Mouse (Mus musculus) adrenal gland, adult 10 weeks (tissue): Measurements from ENCODE around the gene 2210016L21Rik. TPM values are rescaled to one million over a fixed set of nuclear protein-coding genes. Genes with fewer than 3 reads are reported as not detected.

Source experiments
- polyA plus RNA-seq: library from polyadenylated mRNA; stranded (reverse); fragments of 350-450 nt; fragmentation: Illumina TruSeq; extraction: RNeasy Lipid Tissue Mini Kit (QIAGEN cat#74804); gene quantifications from one replicate; pipeline ENCODE4 v1.2.3, GENCODE M21; 2014; ENCODE audit warnings: low read depth, low replicate concordance

The 2210016L21Rik gene
- 1.5 TPM for polyA plus RNA-seq

DNA sequence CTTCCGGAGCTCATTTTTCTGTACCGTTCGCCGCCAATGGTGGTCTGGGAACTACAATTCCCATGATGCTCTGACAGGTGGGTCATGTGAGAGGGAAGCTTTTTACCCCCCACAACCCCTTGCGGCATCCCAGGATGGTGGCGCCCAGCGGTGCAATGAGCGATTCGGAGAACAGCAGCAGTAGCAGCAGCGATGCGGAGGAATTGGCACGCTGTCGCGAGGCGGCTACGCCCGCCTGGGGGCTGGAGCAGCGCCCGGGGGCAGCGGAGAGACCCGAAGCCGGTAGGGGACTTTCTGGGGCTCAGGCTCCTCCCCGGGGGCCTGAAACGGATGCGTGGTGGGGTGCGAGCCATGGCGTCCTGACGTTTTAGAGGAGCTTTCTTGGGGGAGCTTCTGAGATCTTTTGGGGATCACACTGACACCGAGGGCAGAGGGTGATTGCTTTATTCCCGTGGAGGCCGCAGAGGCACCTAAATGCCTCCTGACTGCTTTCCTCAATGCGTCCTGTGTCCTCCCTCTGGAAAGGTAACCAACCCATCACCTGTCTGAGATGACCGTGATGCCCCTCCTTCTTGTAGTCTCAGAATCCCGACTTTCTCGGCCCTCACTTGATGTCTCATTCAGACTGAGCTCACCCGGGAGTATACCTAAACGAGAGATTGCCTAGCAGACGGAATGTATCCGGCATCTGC lies at the start of gene 2210016L21Rik:
Gene 2210016L21Rik (plus strand): TSS at position 85 of the 692 bp plus-strand sequence.

GRCm38 (mm10) chr5:114896688-114897373 lies 45.1 kb upstream of the 2210016L21Rik start, which contains the start of gene Oasl2:
TSS of gene Oasl2 (plus strand) at chr5:114896936.

DNA sequence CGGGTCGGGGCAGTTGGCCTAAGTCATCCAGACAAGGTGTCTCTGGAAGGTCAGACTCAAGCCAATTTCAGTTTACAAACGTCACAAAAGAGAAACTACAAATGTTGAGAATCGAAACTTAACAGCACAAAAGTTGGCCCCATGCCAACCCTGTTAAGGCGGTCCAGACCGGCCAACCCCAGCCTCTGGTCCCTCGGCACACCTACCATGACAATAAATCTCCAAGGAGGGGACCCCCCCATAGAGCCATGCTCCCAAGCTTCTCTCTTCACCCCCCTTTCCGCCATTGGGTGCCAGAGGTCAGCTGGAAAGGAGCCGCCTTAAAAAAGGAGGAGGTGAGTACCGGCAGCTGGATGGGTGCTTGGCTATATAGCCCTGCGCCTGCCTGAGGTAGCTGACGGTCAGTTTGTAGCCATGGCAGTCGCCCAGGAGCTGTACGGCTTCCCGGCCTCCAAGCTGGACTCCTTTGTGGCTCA lies 18.9 kb upstream of the 2210016L21Rik start, which contains the start of gene Oasl1:
Gene Oasl1 (plus strand): TSS at position 243 of the 476 bp plus-strand sequence.

GRCm38 (mm10) chr5:114970824-114971227 lies 28.9 kb downstream of the 2210016L21Rik start, which contains the start of gene Hnf1a:
TSS of gene Hnf1a (minus strand) at chr5:114971094.

Other genes with a start within 250 kb of the 2210016L21Rik start
- gene Tchp, start 234.4 kb upstream of the 2210016L21Rik start, polyA plus RNA-seq: 0.82 TPM
- 46.3 TPM for gene Ankrd13a, start 167.5 kb upstream of the 2210016L21Rik start, polyA plus RNA-seq
- 19.1 TPM for gene Git2, start 166.6 kb upstream of the 2210016L21Rik start, polyA plus RNA-seq
- gene 1500011B03Rik, start 118.7 kb upstream of the 2210016L21Rik start, polyA plus RNA-seq: 49.1 TPM
- not detected for gene 4930519G04Rik, start 88.5 kb upstream of the 2210016L21Rik start, polyA plus RNA-seq
- not detected for gene Gm9936, start 83.5 kb upstream of the 2210016L21Rik start, polyA plus RNA-seq
- 34.3 TPM for gene Oasl2, start 45.2 kb upstream of the 2210016L21Rik start, polyA plus RNA-seq
- not detected for gene Oasl1, start 18.9 kb upstream of the 2210016L21Rik start, polyA plus RNA-seq
- not detected for gene Hnf1a, start 28.9 kb downstream of the 2210016L21Rik start, polyA plus RNA-seq
- 59.7 TPM for gene Sppl3, start 69.0 kb downstream of the 2210016L21Rik start, polyA plus RNA-seq
- gene Gm10401, start 156.1 kb downstream of the 2210016L21Rik start, polyA plus RNA-seq: not detected
- 4.9 TPM for gene Acads, start 177.2 kb downstream of the 2210016L21Rik start, polyA plus RNA-seq
- 6.2 TPM for gene Unc119b, start 192.8 kb downstream of the 2210016L21Rik start, polyA plus RNA-seq
- gene Mlec, start 216.0 kb downstream of the 2210016L21Rik start, polyA plus RNA-seq: 156 TPM